Comparison of ENCODE assay signal across 8 mouse cellular contexts in genomic region chr1:161070352-161071271, GRCm38 (mm10). TPM values are rescaled to one million over a fixed set of nuclear protein-coding genes. Genes with fewer than 3 reads are reported as not detected.
DNase-seq lines count a peak whose midpoint lies in the region; ATAC-seq lines count a peak whose summit lies in the region.

Dars2 (minus strand) TSS chr1:161070658.
Cenpl (plus strand) TSS chr1:161070713.

- peak within 1 kb of the TSS; percentile 45 for H3K27ac ChIP-seq in hindbrain, embryonic 12.5 days

- under 1% methylated on average over 57 of the region's 57 CpGs for WGBS in hindbrain, embryonic 12.5 days

- peak within 1 kb of the TSS; percentile 84 for H3K4me2 ChIP-seq in hindbrain, embryonic 12.5 days (replicated peaks)

- H3K27me3 ChIP-seq in hindbrain, embryonic 12.5 days = no peaks in the 10 kb centered on the region

- peak; percentile 98 for ATAC-seq in hindbrain, embryonic 12.5 days (ENCODE audit: low FRiP score)

- H3K9ac ChIP-seq in hindbrain, embryonic 12.5 days = peak within 1 kb of the TSS; percentile 71

- peak within 1 kb of the TSS; percentile 74 for H3K4me3 ChIP-seq in hindbrain, embryonic 12.5 days

- peaks cover 36% of the 10 kb centered on the region for H3K4me1 ChIP-seq in hindbrain, embryonic 12.5 days

- H3K36me3 ChIP-seq in hindbrain, embryonic 12.5 days = no peaks in the 10 kb centered on the region

- DNase-seq in NIH3T3 (ENCODE audit: low read depth) = peak; percentile 98
- DNase-seq in cerebellum, postnatal 10 days = peak; percentile 97
- peak; percentile 94 to 96 for DNase-seq in frontal cortex, postnatal 10 days (ENCODE audit: low spot score in 2 of 2)
- DNase-seq in layer of hippocampus, postnatal 14 days (ENCODE audit: low spot score in 2 of 2) = peak; percentile 97 to 99
- peak; percentile 96 for DNase-seq in lung, postnatal 14 days
- peak; percentile 93 for DNase-seq in retina, adult 2 months (ENCODE audit: low read depth, low spot score)
- peak; percentile 91 to 94 for DNase-seq in thymus, postnatal 36 days

- H3K9me3 ChIP-seq in hindbrain, embryonic 12.5 days (replicated peaks) = no peaks in the 10 kb centered on the region

RNA-seq across cellular contexts. Expression of gene Dars2, which starts in this region (rescaled TPM):
- 30.6 and 33.5 TPM in 2 replicates for polyA plus RNA-seq in hindbrain, embryonic 12.5 days (2016; fragmentation: Nextera tagmentation; extraction: Ambion mirVana)
- total RNA-seq in layer of hippocampus, postnatal 14 days (2021) = 10 to 100 TPM; 27.0 TPM

RNA-seq across cellular contexts. Expression of gene Cenpl, which starts in this region (rescaled TPM):
- polyA plus RNA-seq in hindbrain, embryonic 12.5 days (2016; fragmentation: Nextera tagmentation; extraction: Ambion mirVana) = 23.6 and 24.3 TPM in 2 replicates
- 1 to 10 TPM; 1.6 to 1.9 TPM for total RNA-seq in layer of hippocampus, postnatal 14 days (2021)

Comparison
In these comparisons a context has a peak if more than half of its experiments do, and no peak if none do; other contexts are left out.
1. Peak in every context shown above with its lines: DNase-seq, ATAC-seq, H3K4me3 ChIP-seq and H3K27ac ChIP-seq.